Mouse (Mus musculus): Measurements from ENCODE around the gene AK157302. TPM values are rescaled to one million over a fixed set of nuclear protein-coding genes. Genes with fewer than 3 reads are reported as not detected.
"Not testable (repeated sequence)": the region's sequence is repeated elsewhere in the genome, so short reads cannot be mapped to it uniquely, and the experiment has no call there.

The AK157302 gene
- polyA plus RNA-seq, 1 experiment from 2014 or later: 0.46 TPM

DNA sequence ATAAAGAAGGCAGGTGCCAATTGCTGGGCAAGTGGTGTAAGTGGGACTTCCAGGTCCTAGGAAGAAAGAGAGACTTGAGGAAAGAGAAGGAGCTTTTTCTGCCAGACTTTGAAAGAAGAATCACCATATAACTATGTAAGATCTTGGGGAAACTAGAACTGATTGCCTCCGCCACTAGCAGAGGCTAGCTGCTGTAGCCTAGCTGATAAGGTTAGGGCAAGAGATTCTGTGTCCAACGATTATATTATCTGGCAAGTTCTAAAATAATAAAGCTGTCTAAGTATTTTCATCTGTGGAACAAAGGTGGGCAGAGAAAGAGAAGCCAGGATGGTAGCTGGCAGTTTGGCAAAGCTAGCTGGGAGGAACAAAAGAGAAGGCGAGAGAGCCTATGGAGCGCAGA is 22.6 kb upstream of the AK157302 start:
- WGBS: 21% methylated on average over 4 of the region's 4 CpGs
- Histone ChIP-seq H3K4me3 (replicated peaks) (no peak overlapping the region), H3K36me3 (no peaks in the 10 kb centered on the region), H3K4me1 (replicated peaks) (0 out of 2 replicates have a peak, but pooled peaks cover 4% of the 10 kb centered on the region), H3K9ac (replicated peaks) (no peak overlapping the region), H3K9me3 (no peaks in the 10 kb centered on the region), H3K27me3 (peaks cover 14% of the 10 kb centered on the region; the same call in 1 of the 2 replicates), H3K27ac (no peak overlapping the region), H3K4me2 (replicated peaks) (no peak overlapping the region)
- ATAC-seq: no peak

DNA sequence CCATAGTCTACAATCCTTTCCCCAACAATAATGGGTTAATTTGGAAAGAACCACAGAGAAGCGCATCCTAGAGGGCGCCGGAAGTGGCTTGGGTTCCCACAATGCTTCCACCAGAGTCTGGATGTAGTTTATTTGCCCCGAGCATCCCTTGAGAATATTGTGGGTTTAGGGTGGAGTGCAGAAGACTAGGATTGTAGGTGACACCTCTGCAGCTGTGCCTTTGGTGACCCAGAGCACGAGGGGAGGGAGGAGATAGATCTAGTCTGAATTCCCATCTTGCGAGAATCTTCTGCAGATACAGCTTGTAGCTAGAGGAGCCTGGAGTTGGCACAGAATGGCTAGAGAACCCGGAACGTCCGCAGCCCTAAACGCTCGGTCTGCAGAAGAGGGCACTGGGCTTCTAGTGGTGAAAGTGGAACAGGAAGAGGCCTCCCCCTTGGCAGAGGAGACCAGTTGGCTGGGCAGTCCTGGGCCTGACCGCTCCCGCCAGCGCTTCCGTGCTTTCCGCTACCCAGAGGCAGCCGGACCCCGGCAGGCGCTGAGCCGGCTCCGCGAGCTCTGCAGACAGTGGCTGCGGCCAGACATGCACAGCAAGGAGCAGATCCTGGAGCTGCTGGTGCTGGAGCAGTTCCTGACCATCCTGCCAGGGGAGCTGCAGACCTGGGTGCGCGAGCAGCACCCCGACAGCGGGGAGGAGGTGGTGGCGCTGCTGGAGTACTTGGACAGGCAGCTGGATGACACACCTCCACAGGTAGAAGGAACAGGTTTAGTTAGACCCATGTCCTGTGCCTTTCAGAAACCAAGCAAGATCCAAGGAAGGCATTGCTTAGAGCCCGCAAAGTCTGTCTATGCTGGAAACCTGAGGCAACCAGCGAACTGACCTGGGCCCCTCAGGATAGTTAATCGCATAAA is 16.0 kb upstream of the AK157302 start, which contains the start of the genes Zkscan4 and Gm10065:
Zkscan4 (plus strand) TSS at position 149 of the 912 bp plus-strand sequence.
Gm10065 (minus strand) TSS at position 683 of the 912 bp plus-strand sequence.
- H3K27me3 ChIP-seq; H3K36me3 ChIP-seq; H3K4me1 ChIP-seq (replicated peaks); H3K9me3 ChIP-seq: not testable (repeated sequence)
- peak within 1 kb of the TSS; percentile 68 for H3K27ac ChIP-seq
- H3K4me2 ChIP-seq (replicated peaks): peak within 1 kb of the TSS; percentile 67
- peak within 1 kb of the TSS; percentile 68 for H3K4me3 ChIP-seq (replicated peaks)
- H3K9ac ChIP-seq (replicated peaks): peak within 1 kb of the TSS; percentile 82
- 3% methylated on average over 30 of the region's 31 CpGs for WGBS
- peak; percentile 93 for ATAC-seq

DNA sequence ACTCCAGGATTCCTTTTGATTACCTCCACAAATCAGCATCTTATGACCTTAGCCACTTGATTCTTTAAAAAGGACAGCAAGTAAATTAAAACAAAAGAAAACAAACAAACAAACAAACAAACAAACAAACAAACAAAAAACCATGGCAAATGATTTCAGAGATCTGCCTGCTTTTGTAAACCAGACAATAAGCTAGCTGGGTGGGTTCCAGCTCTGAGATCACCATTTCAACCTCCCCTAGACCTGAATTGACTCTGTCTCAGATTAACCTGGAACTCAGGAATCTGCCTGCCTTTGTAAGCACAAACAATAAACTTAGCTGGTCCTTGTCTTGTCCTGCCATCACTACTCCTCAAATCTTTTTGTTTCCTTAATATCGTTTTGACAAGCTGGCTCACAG is 8.1 kb upstream of the AK157302 start:
- H3K36me3 ChIP-seq: peaks cover 33% of the 10 kb centered on the region

DNA sequence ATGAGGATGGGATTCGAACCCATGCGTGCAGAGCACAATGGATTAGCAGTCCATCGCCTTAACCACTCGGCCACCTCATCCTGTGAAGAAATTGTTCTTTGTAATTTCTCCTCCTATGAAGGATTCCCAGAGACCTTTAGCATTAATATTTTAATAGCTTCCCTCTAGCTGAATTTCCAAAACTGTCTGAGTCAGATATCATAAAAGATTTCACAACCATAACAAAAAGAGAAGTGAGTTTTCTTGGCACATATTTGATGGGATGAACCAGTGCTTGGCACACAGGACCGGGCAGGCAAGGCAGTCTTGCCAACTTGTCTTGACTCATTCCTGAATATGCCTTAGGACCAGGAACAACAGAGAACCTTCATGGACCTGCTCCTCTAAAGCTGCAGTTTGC is 2.2 kb upstream of the AK157302 start:
- H3K9ac ChIP-seq (replicated peaks): no peak overlapping the region
- H3K9me3 ChIP-seq: no peaks in the 10 kb centered on the region
- H3K4me2 ChIP-seq (replicated peaks): no peak overlapping the region
- H3K36me3 ChIP-seq: no peaks in the 10 kb centered on the region; the same call in 1 of the 2 replicates
- H3K27me3 ChIP-seq: no peaks in the 10 kb centered on the region
- 95% methylated on average over 5 of the region's 5 CpGs for WGBS
- ATAC-seq: no peak
- H3K27ac ChIP-seq: no peak overlapping the region
- H3K4me3 ChIP-seq (replicated peaks): no peak overlapping the region
- no peaks in the 10 kb centered on the region for H3K4me1 ChIP-seq (replicated peaks)

More for the DNA sequence above, 8.1 kb upstream of the AK157302 start:
- Histone ChIP-seq H3K9me3 (no peaks in the 10 kb centered on the region), H3K4me3 (replicated peaks) (no peak overlapping the region), H3K27me3 (no peaks in the 10 kb centered on the region), H3K4me1 (replicated peaks) (no peaks in the 10 kb centered on the region), H3K4me2 (replicated peaks) (no peak overlapping the region), H3K9ac (replicated peaks) (no peak overlapping the region), H3K27ac (no peak overlapping the region)
- 93% methylated on average over 1 of the region's 1 CpGs for WGBS
- no peak for ATAC-seq

DNA sequence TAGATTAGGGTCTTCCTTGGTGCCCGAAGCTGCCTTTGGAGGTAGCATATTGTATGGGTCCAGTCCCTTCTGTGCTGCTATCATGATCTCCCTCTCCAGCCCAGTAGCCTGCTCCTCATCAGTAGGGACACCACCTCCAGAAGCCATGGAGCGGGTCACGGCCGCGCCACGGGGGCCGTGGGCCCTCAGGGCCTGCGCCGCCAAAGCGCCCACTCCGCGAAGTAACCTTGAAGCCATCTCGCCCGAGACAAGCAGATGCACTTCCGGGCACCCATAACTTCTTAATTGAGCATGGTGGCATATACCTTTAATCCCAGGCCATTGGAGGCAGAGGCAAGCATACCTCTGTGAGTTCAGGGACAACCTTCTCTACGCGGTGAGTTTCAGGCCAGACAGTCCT is 6.2 kb downstream of the AK157302 start, which contains the start of gene Gm11273:
Gm11273 (minus strand) TSS at position 237 of the 400 bp plus-strand sequence.
- not testable (repeated sequence) for ATAC-seq; H3K36me3 ChIP-seq; H3K27me3 ChIP-seq; H3K27ac ChIP-seq; H3K4me1 ChIP-seq (replicated peaks); H3K9ac ChIP-seq (replicated peaks); H3K4me2 ChIP-seq (replicated peaks); H3K4me3 ChIP-seq (replicated peaks); H3K9me3 ChIP-seq
- WGBS: 95% methylated on average over 17 of the region's 17 CpGs

DNA sequence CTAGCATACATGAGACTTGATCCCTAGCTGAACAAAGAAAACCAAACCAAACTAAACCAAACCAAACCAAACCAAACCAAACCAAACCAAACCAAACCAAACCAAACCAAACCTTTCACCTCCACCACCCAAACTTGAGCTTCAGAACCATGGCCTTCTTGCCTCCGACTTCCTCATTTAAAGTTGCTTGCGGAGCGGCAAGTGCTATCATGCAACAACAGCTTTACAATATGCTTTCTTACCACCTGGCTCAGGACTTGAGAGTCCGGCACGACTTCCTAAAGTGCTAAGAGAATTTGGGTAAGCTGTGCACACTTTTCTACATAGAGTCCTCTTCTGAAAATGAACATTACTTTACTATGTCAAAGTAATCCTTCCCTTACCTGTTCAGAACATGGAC is 7.3 kb downstream of the AK157302 start:
- Histone ChIP-seq H3K4me1 (replicated peaks) (0 out of 2 replicates have a peak, but pooled peaks cover 3% of the 10 kb centered on the region), H3K4me3 (replicated peaks) (no peak overlapping the region), H3K9me3 (no peaks in the 10 kb centered on the region), H3K9ac (replicated peaks) (no peak overlapping the region), H3K4me2 (replicated peaks) (no peak overlapping the region), H3K27ac (no peak overlapping the region), H3K36me3 (no peaks in the 10 kb centered on the region), H3K27me3 (0 out of 2 replicates have a peak, but pooled peaks cover 5% of the 10 kb centered on the region)
- 87% methylated on average over 5 of the region's 5 CpGs for WGBS
- no peak for ATAC-seq

DNA sequence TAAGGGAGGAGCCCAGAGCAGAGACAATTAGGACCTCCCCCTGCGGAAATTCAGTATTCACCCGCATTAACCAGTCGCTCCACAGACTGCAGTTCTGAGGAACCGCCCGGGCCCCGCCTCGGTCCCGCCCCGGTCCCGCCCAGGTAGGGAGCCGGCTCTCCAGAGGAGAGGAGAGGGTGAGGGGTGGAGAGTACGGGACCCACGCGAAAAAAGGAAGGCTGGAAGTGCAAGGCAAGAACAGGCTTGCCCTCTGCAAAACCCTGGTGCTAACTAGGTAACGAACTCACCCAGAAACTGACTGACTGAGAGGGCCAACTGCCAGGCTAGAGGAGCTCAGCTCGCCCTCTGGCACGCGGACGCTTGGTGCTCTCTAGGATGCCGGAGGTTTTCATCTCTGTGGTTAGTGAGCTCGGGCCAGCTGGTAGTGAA is 11.2 kb downstream of the AK157302 start:
- 0 out of 2 replicates have a peak, but pooled peaks cover 3% of the 10 kb centered on the region for H3K4me1 ChIP-seq (replicated peaks)
- ATAC-seq: peak; percentile 100
- peak overlapping the region; percentile 77 for H3K9ac ChIP-seq (replicated peaks)
- H3K4me2 ChIP-seq (replicated peaks): peak overlapping the region; percentile 64
- no peaks in the 10 kb centered on the region for H3K9me3 ChIP-seq
- no peaks in the 10 kb centered on the region for H3K36me3 ChIP-seq
- H3K4me3 ChIP-seq (replicated peaks): peak overlapping the region; percentile 70
- 0 out of 2 replicates have a peak, but pooled peaks cover 5% of the 10 kb centered on the region for H3K27me3 ChIP-seq
- H3K27ac ChIP-seq: peak overlapping the region; percentile 83
- WGBS: 0% methylated on average over 21 of the region's 21 CpGs

DNA sequence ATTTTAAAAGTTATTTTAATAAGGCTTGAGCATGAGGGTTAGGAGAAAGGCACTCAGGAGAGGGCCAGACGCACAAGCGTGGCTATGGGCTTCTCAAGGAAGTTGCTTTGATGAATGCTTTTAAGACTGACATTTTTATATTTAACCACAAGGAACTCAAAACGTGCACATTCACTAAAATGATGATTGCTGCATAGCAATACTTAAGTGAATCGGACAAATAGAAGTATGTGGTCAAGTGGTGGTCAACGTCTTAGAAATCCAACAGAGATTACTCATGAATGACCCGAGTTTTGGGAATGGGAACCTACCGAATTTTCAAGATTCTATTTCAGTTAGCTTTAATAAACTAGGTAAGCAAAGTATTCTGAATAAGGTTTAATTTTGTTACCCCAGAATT is 35.1 kb downstream of the AK157302 start:
- H3K27ac ChIP-seq: no peak overlapping the region
- 56% methylated on average over 7 of the region's 7 CpGs for WGBS
- no peak for ATAC-seq
- H3K4me3 ChIP-seq (replicated peaks): peak overlapping the region; percentile 91
- no peaks in the 10 kb centered on the region for H3K27me3 ChIP-seq
- H3K9me3 ChIP-seq: no peaks in the 10 kb centered on the region
- H3K36me3 ChIP-seq: peaks cover 14% of the 10 kb centered on the region
- H3K4me1 ChIP-seq (replicated peaks): peaks cover 10% of the 10 kb centered on the region
- H3K9ac ChIP-seq (replicated peaks): no peak overlapping the region
- H3K4me2 ChIP-seq (replicated peaks): peak overlapping the region; percentile 65

DNA sequence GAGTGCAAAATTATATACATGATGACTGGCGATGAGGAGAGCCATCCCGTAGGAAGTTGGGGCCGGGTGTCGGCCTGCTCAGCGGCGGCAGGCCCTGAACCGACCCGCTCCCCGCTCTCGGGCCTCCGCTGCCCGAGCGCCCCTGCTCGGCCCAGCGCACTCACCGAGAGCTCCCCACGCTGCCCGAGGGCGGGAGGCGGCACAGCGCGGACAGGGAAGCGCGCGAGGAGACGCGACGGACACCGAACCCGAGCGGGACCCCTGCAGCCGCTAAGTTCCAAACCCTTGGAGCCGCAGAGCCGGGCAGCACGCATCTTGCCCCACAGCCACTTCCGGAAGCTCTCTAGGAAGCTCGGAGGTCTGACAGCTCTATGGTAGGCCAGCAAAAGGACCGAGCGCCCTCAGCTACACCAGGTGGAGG is 35.8 kb downstream of the AK157302 start, which contains the start of gene Zkscan8:
Zkscan8 (minus strand) TSS at position 340 of the 421 bp plus-strand sequence.
- Histone ChIP-seq H3K4me3 (replicated peaks) (peak within 1 kb of the TSS; percentile 91), H3K9me3 (no peaks in the 10 kb centered on the region), H3K36me3 (peaks cover 10% of the 10 kb centered on the region), H3K4me2 (replicated peaks) (peak within 1 kb of the TSS; percentile 65), H3K27ac (peak within 1 kb of the TSS; percentile 91), H3K4me1 (replicated peaks) (peaks cover 10% of the 10 kb centered on the region), H3K27me3 (no peaks in the 10 kb centered on the region), H3K9ac (replicated peaks) (peak within 1 kb of the TSS; percentile 94)
- peak; percentile 100 for ATAC-seq
- WGBS: under 1% methylated on average over 39 of the region's 39 CpGs

DNA sequence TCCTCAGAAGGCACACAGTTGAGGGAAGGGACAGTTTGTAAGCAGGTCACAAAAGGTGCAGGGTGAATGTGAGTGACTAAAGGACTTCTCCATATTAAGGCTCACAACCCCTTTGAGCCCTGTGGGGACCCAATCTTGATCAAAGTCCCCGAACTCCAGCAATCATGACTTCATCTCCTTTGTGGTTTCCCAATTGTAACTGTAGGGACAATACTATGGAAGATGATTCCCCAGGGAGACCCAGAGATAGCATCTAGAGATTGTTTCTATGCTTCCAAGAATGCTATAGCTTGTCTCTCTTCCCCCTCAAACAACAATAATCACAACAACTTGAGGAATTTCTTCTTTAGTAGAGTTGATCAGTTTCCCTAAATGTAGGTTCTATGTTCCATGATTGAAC is 47.7 kb downstream of the AK157302 start, which contains the start of gene Olfr1366:
Olfr1366 (minus strand) TSS at position 101 of the 400 bp plus-strand sequence.
- H3K27ac ChIP-seq: no peak within 1 kb of the TSS
- ATAC-seq: no peak
- 0 out of 2 replicates have a peak, but pooled peaks cover 5% of the 10 kb centered on the region for H3K27me3 ChIP-seq
- H3K36me3 ChIP-seq: no peaks in the 10 kb centered on the region
- H3K9ac ChIP-seq (replicated peaks): no peak within 1 kb of the TSS
- no peaks in the 10 kb centered on the region; the same call in 1 of the 2 replicates for H3K9me3 ChIP-seq
- H3K4me3 ChIP-seq (replicated peaks): no peak within 1 kb of the TSS
- no peaks in the 10 kb centered on the region for H3K4me1 ChIP-seq (replicated peaks)
- WGBS: 83% methylated on average over 1 of the region's 1 CpGs
- H3K4me2 ChIP-seq (replicated peaks): no peak within 1 kb of the TSS
